Mouse (Mus musculus): Measurements from ENCODE around the gene Acot3.

DNA sequence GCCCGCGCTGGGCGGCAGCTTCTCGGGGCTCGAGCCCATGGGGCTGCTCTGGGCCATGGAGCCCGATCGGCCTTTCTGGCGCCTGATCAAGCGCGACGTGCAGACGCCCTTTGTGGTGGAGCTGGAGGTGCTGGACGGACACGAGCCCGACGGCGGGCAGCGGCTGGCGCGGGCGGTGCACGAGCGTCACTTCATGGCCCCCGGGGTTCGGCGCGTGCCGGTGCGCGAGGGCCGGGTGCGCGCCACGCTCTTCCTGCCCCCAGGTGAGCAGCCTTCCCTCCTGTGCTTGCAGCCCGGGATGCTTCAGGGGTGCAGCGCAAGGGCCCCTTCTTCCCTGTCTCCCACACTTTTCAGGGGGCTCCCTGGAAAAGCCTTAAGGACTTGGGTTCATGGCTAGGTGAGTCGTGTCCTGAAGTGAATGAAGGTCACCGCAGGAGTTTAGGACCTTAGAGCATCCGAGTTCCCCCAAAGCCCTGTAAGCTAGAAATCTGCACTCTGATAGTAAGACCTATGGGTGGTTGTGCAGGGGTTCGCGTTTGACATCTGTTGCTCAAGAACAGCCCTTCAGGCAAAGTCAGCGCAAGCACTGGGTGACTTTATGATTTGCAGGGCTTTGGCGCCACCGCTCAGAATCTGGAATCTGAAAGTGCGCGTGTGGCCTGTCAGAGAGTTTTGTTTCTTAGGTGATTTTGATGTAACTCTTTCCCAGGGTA, 1.9 kb downstream of the Acot3 start:
- TF ChIP-seq CTCF (IDR thresholded peaks at IDR 0.05; ENCODE audit: low read depth, low read length) = no peak
- no peak for TF ChIP-seq EP300 (IDR thresholded peaks at IDR 0.05; ENCODE audit: insufficient read depth, low read depth, low read length)

Measured in ES-Bruce4 (cell line).